Mouse (Mus musculus): ENCODE measurements around the gene H3f3a.
A peak's percentile ranks its signal among the peaks of the same experiment; 100 is the strongest.

The H3f3a gene

DNA sequence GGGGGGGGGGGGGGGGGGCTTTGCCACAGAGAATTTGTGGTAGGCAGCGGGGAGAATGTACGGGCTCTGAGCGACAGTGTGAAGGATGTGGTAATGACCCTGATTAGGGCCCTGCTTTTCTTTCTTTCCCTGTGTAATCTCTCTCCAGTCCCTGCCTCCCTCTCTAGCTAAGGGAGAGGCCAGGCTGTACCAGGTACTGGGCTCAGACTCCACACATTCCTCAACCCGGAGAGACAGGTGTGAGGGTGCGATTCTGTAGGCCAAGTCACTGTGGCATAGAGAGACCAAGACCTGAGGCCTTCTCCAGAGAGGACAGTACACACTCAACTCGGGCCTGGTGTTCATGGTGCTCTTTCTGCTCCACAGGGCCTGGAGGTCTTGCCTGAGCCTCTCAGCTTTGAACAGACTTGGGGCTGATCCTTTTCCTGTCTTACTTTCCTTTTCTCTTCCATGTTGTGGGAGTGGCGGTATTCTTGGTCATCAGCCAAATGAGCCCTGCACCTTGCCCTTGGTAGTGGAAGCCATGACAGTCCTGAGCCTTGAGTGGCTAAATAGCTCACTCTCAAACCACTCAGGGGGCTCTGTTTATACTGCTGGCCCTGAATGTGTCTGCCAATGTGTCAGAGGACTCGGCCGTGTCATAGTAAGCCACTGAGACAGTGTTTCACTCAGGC lies 30.7 kb downstream of the H3f3a start:
- no peak for DNase-seq (ENCODE audit: low spot score in 2 of 2)

DNA sequence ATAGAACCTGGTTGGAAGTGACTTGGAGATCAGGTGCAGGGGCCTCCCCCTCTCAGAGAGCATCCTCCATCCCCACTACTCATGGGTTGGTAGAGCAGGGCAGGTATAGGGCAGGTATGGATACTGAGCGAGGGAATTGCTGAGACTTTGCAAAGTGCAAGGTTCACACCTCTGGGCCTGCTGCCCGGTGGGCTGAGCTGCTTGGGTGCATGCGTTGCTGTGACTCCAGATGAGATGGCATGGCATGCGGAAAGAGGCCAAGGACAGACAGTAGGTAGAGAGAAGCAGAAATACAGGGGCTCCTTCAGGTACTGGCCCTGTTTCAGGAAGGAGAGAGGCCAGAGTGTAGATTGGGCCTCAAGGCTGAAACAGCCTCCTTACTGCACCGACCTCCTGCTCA lies 32.5 kb downstream of the H3f3a start:
- no peak for DNase-seq (ENCODE audit: low spot score in 2 of 2)

DNA sequence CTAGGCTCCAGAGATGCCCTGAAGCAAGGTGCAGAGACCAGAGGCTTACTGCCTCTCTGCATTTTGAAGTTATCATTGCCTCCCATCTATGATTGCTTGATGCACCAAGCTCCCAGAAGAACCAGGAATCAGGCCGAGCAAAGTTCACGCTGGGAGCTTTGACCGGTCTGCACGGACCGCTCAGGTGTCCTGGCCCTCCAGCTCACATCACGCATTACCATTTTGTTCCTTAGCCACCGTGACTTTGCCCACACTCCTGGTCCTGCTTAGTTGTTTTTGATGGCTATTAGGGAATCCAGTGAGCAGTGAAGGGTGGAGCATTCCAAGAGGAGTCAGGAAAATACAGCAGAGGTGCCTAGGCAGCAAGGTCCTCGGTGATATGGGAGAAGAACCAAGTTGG lies 33.5 kb downstream of the H3f3a start:
- DNase-seq (ENCODE audit: low spot score in 2 of 2), result no peak

DNA sequence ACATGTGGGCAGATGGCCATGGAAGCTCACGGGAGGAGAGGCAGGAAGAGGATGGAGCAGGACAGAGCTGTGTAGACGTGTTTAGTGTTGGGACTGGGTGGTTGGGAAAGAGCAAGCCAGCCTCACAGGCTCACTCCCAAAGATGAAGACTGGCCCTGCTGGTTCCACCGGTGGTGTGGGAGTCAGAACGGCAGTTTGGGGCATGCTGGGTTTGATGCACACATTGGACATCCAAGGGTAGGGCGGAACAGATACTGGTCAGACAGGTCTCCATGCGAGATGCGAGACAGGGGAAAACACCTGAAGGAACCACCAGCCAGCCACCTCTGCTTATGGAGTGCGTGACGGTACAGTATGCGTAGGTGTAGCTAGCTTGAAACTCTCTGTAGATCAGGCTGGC lies 34.8 kb downstream of the H3f3a start:
- DNase-seq (ENCODE audit: low spot score in 2 of 2), result no peak

DNA sequence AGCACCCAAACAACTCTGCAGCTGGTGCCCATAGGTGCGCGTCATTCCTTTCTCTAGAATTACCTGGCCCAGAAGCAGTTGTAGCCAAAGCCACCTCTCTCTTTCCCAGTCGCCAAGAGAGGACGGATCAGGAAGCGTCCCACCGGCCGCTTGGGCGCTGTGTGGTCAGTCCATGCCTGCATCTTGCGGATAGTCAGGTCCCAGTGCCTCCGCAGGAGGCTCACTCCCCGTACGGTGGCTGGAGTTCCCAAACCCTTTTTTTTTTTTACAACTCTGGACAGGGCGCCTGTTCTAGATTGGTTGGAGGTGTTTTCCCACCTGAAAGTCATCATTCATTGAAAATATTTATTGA lies 35.4 kb downstream of the H3f3a start:
- no peak for DNase-seq (ENCODE audit: low spot score in 2 of 2)

DNA sequence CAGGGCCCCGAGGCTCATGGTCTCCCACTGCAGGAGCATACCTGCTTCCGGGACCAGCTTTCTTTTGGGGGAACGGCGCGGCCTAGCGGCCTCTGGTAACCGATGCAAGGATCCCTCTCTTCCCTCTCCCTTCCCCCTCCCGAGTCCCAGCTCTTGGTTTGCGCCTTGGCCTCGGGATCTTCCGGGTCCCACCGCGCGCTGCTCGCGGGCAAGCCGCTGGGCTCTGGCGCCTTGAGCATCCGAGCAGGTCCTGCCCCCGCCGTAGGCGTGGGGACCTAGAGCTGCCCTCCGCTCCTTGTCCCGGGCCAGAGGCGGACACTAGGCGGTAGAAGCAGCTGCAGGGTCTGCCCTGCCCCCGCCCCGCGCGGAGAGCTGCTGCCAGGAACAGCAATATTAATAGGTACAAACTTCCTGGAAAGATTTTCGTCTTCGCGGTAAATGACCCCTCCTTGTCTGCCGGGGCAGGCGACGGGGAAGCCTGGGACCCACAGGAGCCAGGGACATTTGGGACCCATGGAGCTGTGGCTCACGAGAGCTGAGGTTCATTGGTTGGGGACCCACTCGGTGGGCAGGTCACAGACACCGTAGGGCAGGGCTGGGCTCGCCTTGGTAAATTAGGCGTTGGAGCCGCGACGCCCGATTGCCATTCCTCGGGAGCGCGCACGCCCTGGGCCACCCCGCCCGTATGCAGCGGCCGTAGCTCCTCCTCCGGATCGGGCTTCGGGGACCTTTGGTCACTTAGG lies 35.9 kb downstream of the H3f3a start:
- peak; percentile 73 to 81 for DNase-seq (ENCODE audit: low spot score in 2 of 2)

DNA sequence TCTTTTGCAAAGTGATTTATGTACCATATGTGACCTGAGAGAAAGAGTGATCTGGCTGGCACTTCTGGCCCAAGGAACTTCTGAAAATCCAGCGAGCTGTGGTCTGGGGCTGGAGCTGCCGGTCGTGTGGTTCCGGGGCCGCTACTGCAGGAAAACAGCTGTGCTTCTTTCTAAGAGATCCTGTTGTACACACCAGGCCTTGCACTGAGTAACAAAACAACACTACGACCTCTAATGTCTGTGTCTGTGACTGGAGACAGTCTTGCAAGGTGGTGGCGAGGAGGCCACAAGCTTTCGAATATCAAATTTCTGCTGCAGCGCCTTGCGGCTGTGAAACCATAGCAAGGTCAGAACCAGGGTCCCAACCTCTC lies 36.5 kb downstream of the H3f3a start:
- no peak for DNase-seq (ENCODE audit: low spot score in 2 of 2)

DNA sequence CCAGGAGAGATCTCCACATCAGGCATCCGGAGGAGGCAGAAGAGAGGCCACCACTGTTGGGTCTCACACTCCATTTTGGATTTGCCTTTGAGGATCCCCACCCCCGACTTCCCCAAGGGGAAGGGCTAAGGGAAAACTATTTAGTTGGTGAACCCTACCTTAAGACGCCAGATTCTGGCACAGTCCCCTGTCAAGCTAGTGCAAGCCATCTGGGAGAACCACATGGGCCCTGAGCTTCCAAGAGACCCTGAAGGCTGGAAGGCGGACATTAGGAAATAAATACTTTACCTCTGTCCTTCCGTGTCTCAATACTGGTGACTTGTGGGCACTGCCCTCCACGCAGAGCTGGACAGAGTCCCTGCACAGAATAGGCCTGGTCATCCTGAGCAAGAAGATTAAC lies 37.2 kb downstream of the H3f3a start:
- DNase-seq (ENCODE audit: low spot score in 2 of 2), result no peak

DNA sequence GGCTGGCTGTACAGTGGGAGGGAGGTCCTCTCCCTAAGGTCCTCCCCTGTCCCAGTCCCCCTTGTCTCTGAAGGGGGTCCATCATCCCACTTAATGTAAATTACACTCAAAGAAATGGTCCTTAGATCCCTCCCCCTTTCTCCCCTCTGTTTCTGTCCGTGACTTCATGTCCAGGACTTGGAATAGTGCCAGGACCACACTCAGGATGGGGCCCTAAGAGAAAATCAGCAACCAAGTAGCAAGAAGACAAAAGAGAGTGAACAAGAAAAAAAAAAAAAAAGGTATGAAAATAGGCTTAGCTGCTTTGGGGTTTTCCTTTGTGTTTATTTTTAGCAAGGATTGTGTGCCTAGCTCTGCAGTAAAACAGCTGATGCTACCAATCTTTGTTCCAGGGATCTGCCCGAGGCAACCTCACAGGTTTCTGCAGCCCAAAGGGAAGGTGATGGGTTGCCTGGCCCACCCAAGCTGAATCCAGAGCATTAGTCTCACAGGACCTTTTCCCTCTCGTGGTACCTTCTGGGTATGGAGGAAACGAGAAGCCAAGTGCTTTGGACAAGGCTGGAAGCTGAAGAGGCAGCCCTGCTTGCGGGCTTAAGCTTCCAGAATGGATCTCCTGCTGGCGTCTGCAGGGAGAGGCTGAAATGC lies 37.8 kb downstream of the H3f3a start:
- DNase-seq (ENCODE audit: low spot score in 2 of 2), result no peak

DNA sequence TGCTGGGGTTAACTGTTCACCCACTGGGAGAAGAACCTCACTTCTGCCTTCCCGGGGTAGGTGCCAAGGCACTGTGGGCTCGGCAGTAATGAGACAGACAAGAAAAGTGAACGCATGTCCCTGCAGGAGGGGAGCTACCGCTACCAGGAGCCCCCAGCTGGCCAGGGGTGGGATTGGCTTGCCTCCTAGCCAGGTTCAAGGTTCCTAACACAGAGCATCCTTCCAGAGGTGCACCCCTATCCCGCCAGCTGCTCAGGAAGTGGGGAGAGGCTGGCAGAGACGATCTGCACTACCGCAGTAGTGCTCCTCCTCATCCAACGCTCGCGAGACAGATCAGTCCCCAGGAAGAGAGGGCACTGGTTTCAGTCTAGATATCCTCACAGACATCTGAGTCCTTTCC lies 38.4 kb downstream of the H3f3a start:
- DNase-seq (ENCODE audit: low spot score in 2 of 2), result no peak

DNA sequence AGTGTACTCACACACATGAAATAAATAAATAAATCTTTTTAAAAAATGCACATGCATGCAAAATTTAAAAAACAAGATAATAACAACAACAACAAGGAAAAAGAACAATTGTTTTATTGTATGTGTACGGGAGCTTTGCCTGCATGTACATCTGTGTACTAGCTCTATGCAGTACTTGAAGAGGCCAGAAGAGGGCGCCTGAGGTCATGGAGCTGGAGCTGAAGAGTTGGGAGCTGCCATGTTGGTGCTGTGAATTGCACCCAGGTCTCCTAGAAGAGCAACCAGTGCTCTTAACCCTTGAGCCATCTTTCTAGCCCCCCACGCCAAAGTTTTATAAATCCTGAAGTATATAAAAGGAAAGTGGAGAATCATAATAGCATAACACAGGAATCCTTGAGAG lies 39.1 kb downstream of the H3f3a start:
- no peak for DNase-seq (ENCODE audit: low spot score in 2 of 2)

DNA sequence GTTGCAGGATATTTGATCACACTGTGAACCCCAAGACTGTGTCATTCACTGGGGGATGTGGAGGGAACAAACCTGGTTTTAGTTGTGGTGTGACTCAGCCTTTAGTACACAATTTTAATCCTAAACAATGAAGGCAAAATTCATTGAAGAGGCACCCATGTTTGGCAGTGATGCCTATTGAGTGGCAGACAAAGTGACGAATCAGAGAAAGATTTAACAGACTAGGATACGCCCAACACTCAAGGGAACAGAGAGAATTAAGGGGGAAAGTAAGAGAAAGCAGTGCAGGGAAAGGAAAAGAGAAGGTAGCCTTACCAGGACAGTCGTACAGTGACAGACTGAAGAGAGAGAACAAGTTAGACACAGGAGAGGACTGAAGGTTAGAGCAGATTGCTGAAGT lies 41.5 kb downstream of the H3f3a start:
- DNase-seq (ENCODE audit: low spot score in 2 of 2), result no peak

DNA sequence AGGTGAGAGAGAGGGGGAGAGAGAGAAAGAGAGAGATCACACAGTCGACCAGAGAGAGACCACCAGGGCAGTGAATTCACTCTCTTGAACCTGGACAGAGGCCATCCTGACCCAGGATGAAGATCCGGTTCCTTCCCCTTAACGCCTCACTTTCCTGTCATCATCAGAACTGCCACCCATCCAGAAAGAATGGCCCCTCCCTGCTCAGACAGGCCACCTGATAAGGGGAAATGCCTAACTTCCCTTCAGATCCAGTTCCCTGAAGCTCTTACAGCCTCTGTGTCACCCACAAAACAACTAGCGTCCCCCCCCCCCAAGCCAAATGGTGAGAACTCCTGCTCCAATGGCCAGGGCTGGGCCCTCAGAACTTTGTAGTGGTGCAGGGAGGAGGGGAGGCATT lies 42.0 kb downstream of the H3f3a start:
- DNase-seq (ENCODE audit: low spot score in 2 of 2), result no peak

DNA sequence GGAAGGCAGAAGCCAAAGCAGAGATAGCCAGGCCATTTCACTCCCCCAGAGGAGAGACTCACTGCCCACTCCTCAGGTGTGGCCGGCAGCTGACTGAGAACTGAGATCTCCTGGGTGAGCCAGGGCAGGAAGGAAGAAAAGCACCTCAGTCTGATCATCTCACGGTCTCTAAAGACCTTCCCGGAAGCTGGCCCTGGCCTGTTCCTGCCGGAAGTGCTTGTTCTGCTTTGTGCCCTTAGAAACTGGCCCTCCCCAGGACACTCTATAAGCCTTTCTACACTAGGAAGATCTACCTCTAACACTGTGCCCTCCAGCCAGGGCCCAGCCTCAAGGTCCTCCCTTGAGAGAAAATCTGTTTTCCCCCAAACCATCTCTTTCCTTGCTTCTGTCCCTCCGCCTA lies 42.4 kb downstream of the H3f3a start:
- DNase-seq (ENCODE audit: low spot score in 2 of 2), result no peak

DNA sequence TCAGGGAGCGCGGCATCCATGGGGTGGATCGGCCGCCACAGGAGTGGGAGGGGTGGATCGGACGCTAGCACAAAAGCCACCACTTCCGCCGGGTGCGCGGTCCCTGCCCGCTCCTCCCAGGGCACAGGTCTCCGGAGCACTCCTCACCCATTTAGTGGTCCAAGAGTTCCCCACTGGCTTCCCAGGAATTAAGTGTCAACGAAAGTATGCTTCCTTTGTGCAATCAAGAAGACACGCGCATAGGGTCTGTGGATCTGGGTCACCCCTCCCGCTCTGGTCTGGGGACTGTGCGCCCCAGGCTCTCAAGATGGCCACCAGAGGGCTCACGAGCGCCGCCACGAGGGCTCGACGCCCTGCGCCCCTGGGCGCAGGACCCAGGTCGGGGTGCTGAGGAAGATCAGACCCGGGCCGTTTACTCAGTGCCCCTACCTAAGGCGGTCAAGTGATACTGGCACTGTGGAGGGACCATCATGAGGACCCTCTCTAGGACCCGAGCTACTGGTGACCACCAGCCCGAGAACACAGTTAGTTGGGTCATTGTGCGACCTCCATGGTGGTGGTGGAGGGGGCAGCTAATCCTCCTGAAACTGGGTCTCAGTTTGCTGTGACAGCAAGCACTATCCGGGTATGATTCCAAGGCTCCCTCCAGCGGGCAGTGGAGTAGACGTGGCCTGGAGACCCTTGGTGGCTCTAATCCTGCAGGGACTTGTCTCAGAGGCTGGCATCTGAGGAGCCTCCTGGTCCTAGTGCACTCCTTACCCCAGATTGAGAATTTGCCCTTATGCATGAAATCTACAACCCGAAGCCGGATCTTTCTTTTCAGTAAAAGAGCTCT lies 45.2 kb downstream of the H3f3a start:
- DNase-seq (ENCODE audit: low spot score in 2 of 2), result peak; percentile 57 to 69

DNA sequence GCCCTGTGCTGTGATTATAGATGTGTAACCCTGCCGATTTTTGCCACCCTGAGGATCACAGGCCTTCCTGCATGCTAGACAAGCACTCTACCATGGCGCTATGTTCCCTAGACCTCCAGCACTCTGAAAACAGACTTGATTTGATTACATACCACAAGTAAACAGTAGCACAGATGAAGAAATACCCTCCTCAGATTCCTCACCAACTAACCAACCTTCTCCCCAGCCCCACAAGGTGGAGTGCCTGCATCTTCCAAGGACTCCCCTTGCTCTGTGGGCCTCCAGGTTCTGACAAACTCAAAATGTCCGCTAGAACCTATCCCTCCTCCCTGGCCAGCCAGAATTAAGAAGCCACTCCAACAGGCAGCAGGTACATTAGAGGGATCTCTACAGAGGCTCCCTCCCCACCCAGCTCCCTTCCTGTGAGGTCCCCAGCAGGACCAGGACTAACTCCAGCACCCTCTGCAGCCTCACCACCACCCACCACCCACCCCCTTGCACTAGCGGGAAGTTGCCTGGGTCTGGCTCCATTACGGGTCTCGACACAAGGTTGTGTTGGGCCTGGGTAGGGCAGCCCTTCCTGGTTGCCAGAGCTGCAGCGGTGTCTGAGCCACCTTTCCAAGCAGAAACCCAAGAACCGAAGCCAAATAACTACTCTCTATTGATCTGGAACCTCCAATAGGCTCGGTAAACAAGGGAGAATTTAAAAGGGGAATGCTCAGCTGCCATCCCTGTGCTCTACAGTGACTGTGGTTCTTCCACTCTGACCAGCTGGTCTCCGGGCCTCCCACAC lies 46.0 kb downstream of the H3f3a start:
- DNase-seq (ENCODE audit: low spot score in 2 of 2), result no peak

DNA sequence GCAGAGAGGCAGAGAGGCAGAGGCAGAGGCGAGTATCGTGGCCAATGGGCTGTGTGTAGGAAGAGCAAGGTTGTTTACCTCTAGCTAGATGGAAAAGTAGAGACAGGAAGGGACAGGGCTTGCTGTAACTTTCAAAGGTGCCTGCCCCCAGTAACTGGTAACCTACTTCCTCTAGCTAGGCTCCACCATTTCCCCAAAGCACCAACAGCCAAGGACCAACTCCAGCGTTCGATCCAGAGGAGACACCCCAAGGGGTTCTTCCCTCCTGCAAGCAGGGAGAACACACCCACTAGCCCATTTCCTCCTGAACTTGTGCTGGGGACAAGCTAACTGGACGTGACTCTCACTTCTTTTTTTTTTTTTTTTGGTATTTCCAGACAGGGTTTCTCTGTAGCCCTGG lies 47.2 kb downstream of the H3f3a start:
- DNase-seq (ENCODE audit: low spot score in 2 of 2), result no peak

DNA sequence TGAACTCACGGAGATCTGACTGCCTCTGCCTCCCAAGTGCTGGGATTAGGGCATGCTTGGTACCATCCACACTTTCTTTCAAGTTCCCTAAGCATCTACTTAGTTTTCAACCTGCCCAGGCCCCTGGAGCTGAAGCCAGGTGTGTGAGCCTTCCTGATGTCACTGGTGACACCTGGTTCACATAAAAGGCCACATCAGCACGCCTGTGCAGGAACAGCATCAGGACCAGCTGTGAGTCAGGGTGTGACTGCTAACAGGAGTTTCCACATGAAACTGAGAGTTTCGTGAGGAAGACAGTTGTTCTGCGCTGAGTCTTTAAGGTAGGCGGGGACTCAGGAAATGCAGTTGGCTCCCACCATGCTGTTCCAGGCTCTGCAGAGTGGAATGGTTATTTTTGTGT lies 48.4 kb downstream of the H3f3a start:
- no peak for DNase-seq (ENCODE audit: low spot score in 2 of 2)

DNA sequence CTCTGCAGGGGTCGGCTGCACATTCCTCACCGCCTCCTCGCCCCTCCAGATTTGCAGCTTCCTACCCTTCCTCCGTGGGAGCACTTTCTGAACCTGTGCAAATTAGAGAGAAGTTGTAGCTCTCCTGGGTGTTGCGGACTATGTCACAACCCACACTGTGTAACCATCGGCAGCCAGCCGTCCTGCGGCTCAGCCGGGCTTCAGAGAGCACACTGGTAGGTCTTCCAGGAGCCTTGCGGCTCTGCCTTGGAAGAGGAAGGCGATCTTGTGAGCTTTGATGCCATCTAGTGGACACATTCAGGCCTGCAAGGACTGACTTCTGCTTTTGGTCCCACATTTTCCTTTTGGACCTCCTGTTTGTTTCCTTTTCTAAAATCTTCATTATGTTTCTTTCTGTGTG lies 49.9 kb downstream of the H3f3a start:
- peak; percentile 79 to 91 for DNase-seq (ENCODE audit: low spot score in 2 of 2)

DNA sequence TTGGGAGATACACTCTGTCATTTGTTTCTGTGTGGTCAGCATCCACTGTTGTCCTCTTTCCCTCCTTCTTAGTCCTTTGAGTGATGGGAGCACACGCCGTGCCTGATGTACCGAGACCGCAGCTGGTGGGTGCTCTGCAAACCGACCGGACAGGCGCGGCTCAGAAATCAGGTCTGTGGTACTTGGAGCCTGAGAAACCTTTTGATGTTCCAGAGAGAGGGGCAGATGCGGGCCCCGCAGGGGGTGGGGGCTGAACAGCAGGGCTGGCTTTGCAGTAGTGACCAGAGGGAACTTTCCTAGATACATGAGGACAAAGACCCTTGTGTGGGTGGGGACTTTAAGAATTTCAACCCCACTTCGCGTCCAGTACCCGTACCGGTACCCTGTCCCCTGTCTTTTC lies 50.4 kb downstream of the H3f3a start:
- DNase-seq (ENCODE audit: low spot score in 2 of 2), result no peak

DNA sequence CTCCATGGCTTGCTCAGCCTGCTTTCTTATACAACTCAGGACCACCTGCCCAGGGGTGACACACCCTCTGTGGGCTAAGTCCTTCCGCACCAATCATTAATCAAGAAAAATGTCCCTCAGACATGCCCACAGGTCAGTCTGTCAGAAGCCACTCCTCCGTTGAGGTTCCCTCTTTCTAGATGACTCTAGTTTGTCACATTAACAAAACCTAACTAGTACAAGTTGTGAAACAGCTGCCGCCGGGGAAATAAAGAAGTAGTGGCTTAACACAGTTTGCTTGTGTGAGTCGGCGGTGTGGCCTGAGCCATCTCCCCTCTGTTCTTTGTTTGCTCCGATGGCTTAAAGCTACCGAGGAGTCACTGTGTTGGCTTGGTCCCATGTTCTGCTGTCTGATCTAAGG lies 51.1 kb downstream of the H3f3a start:
- no peak for DNase-seq (ENCODE audit: low spot score in 2 of 2)

DNA sequence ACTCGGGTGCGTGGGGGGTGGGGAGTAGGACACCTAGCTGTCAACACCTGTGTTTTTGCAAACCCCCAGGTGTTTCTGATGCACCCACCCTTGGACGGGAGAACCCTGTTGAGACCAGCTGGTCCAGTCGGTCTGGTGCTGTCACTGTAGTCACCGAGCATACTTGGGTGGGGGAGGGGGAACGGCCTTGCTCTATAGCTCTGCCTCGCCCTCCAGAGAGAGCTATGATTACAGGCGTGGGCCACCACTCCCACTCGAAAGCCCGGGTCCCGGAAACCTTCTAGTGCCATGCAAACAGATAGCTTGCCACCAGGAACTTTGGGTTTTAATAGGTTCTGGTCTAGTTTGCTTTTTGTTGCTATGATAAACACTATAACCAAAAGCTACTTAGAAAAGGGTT lies 51.6 kb downstream of the H3f3a start:
- no peak for DNase-seq (ENCODE audit: low spot score in 2 of 2)
